Mouse (Mus musculus): ENCODE measurements around the gene Ltbp1. TPM values are rescaled to one million over a fixed set of nuclear protein-coding genes. Genes with fewer than 3 reads are reported as not detected.

Gene Ltbp1
- polyA plus RNA-seq, 1 experiment: 12.2 TPM

DNA sequence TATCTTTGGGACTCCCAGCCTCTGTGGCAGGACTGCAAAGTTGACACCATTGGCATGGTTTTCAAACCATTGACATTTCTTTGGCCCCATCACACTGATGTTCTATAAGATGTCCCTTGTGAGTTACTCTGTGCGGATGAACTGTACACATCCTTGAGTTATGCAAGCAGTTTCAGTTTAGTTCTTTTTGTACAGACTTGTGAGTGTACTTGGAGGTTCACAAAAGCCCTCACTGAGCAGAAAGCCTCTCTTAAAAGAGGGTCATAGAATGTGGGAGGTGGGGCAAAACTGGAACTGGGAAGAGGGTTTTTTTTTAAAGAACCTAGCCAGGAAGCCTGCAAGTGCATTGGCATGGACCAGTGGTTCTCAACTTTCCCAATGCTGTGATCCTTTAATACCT, 198.7 kb downstream of the Ltbp1 start:
- no peaks in the 10 kb centered on the region for H3K36me3 ChIP-seq (ENCODE audit: control insufficient read depth, insufficient read depth, low read length)
- no peaks in the 10 kb centered on the region for H3K4me1 ChIP-seq (ENCODE audit: control insufficient read depth, insufficient read depth, insufficient read length, low read length)
- TF ChIP-seq POLR2A (IDR thresholded peaks at IDR 0.05; ENCODE audit: low read depth, low read length) (no peak), CTCF (IDR thresholded peaks at IDR 0.05; ENCODE audit: extremely low read depth, insufficient read length, insufficient replicate concordance, low read depth, low read length) (no peak)
- H3K4me3 ChIP-seq (ENCODE audit: low read depth, low read length): no peak overlapping the region
- WGBS: 92% methylated on average over 1 of the region's 1 CpGs
- H3K27me3 ChIP-seq (ENCODE audit: control insufficient read depth, insufficient read depth, low read length): no peaks in the 10 kb centered on the region
- H3K27ac ChIP-seq (ENCODE audit: insufficient read depth, low read depth, low read length): no peak overlapping the region

DNA sequence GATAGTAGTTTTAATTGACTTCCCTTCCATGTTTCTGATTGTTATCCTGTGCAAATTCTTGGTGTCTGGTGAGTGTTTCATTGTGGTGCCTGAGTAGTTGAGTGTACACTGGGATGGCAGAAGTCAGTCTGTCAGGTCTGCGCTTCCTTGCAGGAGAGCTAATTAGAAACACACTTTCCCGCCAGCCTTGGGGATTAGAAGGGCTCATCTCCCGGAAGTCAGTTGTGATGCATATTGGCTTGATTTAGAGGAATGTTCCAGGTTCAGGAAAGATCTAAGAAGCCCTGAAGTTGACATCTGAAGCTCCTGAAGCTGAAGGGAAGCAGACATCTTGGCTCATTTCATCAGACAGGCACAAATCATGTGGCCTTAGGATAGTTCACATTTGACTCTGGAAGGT, 200.9 kb downstream of the Ltbp1 start:
- 79% methylated on average over 3 of the region's 3 CpGs for WGBS
- Histone ChIP-seq H3K27ac (ENCODE audit: insufficient read depth, low read depth, low read length) (no peak overlapping the region), H3K4me3 (ENCODE audit: low read depth, low read length) (no peak overlapping the region), H3K4me1 (ENCODE audit: control insufficient read depth, insufficient read depth, insufficient read length, low read length) (no peaks in the 10 kb centered on the region), H3K36me3 (ENCODE audit: control insufficient read depth, insufficient read depth, low read length) (no peaks in the 10 kb centered on the region), H3K27me3 (ENCODE audit: control insufficient read depth, insufficient read depth, low read length) (no peaks in the 10 kb centered on the region)
- TF ChIP-seq CTCF (IDR thresholded peaks at IDR 0.05; ENCODE audit: extremely low read depth, insufficient read length, insufficient replicate concordance, low read depth, low read length): no peak
- no peak for TF ChIP-seq POLR2A (IDR thresholded peaks at IDR 0.05; ENCODE audit: low read depth, low read length)

DNA sequence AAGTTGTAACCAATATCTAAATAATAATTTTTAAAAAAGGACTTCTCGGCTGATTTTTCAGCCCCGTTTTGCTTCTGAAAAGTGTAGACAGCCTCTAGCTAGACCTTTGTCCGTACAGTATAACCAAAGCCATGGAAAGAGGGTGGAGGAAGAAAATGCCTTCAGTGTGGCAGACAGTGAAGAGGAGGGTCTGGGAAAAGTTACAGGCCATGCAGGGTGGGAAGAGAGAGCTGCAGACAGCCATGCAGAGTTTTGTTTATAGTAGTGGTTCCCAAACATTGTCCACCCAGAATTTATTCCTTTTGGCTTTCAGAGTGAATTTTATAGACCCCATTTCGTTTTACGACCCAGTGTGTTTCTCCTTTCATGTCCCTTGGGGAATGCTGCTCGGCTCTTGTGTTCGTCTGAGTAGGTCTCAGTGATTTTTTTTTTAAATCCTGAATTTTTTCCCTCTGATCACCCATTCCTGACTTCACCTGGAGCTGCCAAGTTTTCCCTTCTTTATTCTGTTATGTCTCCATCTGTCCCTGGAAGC, 202.9 kb downstream of the Ltbp1 start:
- Histone ChIP-seq H3K27me3 (ENCODE audit: control insufficient read depth, insufficient read depth, low read length) (no peaks in the 10 kb centered on the region), H3K27ac (ENCODE audit: insufficient read depth, low read depth, low read length) (no peak overlapping the region), H3K36me3 (ENCODE audit: control insufficient read depth, insufficient read depth, low read length) (no peaks in the 10 kb centered on the region), H3K4me1 (ENCODE audit: control insufficient read depth, insufficient read depth, insufficient read length, low read length) (no peaks in the 10 kb centered on the region), H3K4me3 (ENCODE audit: low read depth, low read length) (no peak overlapping the region)
- TF ChIP-seq POLR2A (IDR thresholded peaks at IDR 0.05; ENCODE audit: low read depth, low read length) (no peak), CTCF (IDR thresholded peaks at IDR 0.05; ENCODE audit: extremely low read depth, insufficient read length, insufficient replicate concordance, low read depth, low read length) (no peak)
- 57% methylated on average over 7 of the region's 7 CpGs for WGBS

DNA sequence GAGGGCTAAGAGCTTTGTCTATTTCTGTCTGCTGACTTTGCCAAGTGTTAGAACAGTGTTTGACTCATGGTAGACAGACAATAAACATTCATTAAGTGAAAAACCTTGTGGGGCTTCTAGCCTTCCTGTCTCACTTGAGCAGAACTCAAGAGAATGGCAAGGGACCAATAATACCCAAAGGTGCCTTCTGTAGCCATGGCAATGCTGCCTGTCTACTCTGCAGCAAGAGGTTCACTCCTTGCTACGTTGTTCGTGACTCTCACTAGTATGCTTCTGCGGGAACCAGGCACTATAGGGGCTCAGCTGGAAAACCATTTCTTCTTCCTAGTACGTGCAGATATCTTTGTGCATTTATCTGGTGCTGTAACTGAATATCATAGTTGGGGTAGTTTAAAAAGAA, 205.2 kb downstream of the Ltbp1 start:
- TF ChIP-seq POLR2A (IDR thresholded peaks at IDR 0.05; ENCODE audit: low read depth, low read length): no peak
- TF ChIP-seq CTCF (IDR thresholded peaks at IDR 0.05; ENCODE audit: extremely low read depth, insufficient read length, insufficient replicate concordance, low read depth, low read length): no peak
- 86% methylated on average over 4 of the region's 4 CpGs for WGBS
- H3K36me3 ChIP-seq (ENCODE audit: control insufficient read depth, insufficient read depth, low read length): no peaks in the 10 kb centered on the region

DNA sequence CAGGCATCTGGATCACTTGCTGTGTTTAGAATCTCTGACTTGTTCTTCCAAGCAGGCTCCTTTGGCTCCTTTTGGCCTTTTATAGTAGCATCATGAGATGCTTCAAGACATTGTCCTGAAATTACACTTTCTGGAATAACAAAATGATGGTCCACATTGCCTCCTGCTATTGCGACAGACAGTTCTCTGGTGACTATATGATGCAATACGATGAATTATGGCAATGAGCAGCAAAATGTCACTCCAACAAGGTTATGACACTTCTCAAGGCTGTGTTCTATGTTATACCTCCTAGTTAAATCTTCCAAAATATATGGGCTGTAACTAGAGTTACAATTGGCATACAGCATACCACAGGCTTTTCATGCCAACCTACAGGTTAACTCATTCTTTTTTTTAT, 211.0 kb downstream of the Ltbp1 start:
- Histone ChIP-seq H3K36me3 (ENCODE audit: control insufficient read depth, insufficient read depth, low read length) (no peaks in the 10 kb centered on the region), H3K4me1 (ENCODE audit: control insufficient read depth, insufficient read depth, insufficient read length, low read length) (no peaks in the 10 kb centered on the region), H3K27ac (ENCODE audit: insufficient read depth, low read depth, low read length) (no peak overlapping the region), H3K27me3 (ENCODE audit: control insufficient read depth, insufficient read depth, low read length) (no peaks in the 10 kb centered on the region), H3K4me3 (ENCODE audit: low read depth, low read length) (no peak overlapping the region)
- TF ChIP-seq POLR2A (IDR thresholded peaks at IDR 0.05; ENCODE audit: low read depth, low read length): no peak
- TF ChIP-seq CTCF (IDR thresholded peaks at IDR 0.05; ENCODE audit: extremely low read depth, insufficient read length, insufficient replicate concordance, low read depth, low read length): no peak
- WGBS: 91% methylated on average over 2 of the region's 2 CpGs

More for the DNA sequence above, 205.2 kb downstream of the Ltbp1 start:
- Histone ChIP-seq H3K4me3 (ENCODE audit: low read depth, low read length) (no peak overlapping the region), H3K27me3 (ENCODE audit: control insufficient read depth, insufficient read depth, low read length) (no peaks in the 10 kb centered on the region), H3K27ac (ENCODE audit: insufficient read depth, low read depth, low read length) (no peak overlapping the region), H3K4me1 (ENCODE audit: control insufficient read depth, insufficient read depth, insufficient read length, low read length) (no peaks in the 10 kb centered on the region)

DNA sequence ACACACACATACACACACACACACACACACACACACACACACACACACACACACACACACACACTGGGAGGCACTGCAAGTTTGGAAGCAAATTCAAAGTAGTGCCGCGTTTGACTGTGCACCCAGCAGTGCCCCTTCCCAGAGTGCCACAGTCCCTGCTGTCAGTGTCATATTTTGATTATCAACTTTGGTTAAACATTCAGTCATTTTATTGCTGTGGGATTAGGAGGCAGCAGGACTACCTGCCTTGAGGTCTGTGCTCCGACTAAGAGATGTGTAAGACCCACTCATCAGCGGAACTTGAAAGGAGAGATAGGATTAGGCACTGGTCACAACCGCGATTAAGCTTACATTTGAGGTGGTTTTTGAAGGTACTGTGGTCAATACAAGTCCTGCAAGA, 213.3 kb downstream of the Ltbp1 start:
- Histone ChIP-seq H3K4me3 (ENCODE audit: low read depth, low read length) (no peak overlapping the region), H3K36me3 (ENCODE audit: control insufficient read depth, insufficient read depth, low read length) (no peaks in the 10 kb centered on the region), H3K27me3 (ENCODE audit: control insufficient read depth, insufficient read depth, low read length) (no peaks in the 10 kb centered on the region), H3K4me1 (ENCODE audit: control insufficient read depth, insufficient read depth, insufficient read length, low read length) (no peaks in the 10 kb centered on the region), H3K27ac (ENCODE audit: insufficient read depth, low read depth, low read length) (no peak overlapping the region)
- 28% methylated on average over 6 of the region's 6 CpGs for WGBS
- TF ChIP-seq POLR2A (IDR thresholded peaks at IDR 0.05; ENCODE audit: low read depth, low read length): no peak
- no peak for TF ChIP-seq CTCF (IDR thresholded peaks at IDR 0.05; ENCODE audit: extremely low read depth, insufficient read length, insufficient replicate concordance, low read depth, low read length)

DNA sequence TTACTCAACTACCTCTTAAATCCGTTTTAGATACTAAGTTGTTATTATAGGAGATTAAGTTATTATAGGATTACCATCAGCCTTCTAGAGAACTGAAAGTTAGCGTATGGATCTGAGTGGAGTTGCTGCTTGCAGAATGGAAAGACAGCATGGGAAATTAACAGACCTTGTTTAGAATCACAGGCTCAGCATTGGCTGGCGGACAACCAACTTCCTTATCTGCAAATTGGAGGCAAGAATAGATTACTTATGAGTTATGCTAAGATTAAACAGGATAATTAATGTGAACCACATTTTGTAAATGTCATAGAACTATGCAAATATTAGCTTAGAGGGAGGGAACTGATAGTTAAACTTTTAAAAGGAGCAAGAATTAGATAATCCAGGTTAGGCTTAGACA, 223.0 kb downstream of the Ltbp1 start:
- Histone ChIP-seq H3K36me3 (ENCODE audit: control insufficient read depth, insufficient read depth, low read length) (no peaks in the 10 kb centered on the region), H3K27ac (ENCODE audit: insufficient read depth, low read depth, low read length) (no peak overlapping the region), H3K4me3 (ENCODE audit: low read depth, low read length) (no peak overlapping the region), H3K4me1 (ENCODE audit: control insufficient read depth, insufficient read depth, insufficient read length, low read length) (no peaks in the 10 kb centered on the region), H3K27me3 (ENCODE audit: control insufficient read depth, insufficient read depth, low read length) (no peaks in the 10 kb centered on the region)
- TF ChIP-seq POLR2A (IDR thresholded peaks at IDR 0.05; ENCODE audit: low read depth, low read length): no peak
- no peak for TF ChIP-seq CTCF (IDR thresholded peaks at IDR 0.05; ENCODE audit: extremely low read depth, insufficient read length, insufficient replicate concordance, low read depth, low read length)
- WGBS: 33% methylated on average over 3 of the region's 3 CpGs
